Mouse (Mus musculus): ENCODE data around the gene Gnb3. TPM values are rescaled to one million over a fixed set of nuclear protein-coding genes. Genes with fewer than 3 reads are reported as not detected.

The Gnb3 gene
- polyA plus RNA-seq, 1 experiment: 4.0 TPM

DNA sequence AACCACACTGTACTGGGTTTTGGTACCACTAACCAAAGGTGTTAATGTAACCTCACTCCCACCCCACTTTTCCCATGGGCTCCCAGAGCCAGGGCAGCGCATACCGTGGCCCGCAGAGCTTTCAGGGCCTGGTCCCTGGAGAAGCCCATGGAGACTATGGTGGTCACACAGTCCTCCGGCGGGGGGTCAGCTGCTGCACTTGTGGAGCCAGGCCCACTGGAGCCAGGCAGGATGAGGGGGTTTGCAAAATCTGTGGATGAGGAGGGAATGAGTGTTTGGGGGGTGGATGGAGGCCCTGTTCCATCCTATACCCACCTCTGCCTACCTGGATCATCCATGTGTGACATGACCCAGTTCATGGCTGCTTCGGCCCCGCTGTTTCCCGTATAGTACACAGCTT lies 22.5 kb downstream of the Gnb3 start:
- no peak for DNase-seq
- peaks cover 13% of the 10 kb centered on the region for H3K4me1 ChIP-seq (replicated peaks; ENCODE audit: control insufficient read depth, insufficient read depth, low read length)
- 97% methylated on average over 8 of the region's 8 CpGs for WGBS
- H3K27me3 ChIP-seq (ENCODE audit: control insufficient read depth, insufficient read depth, low read length): no peaks in the 10 kb centered on the region
- H3K27ac ChIP-seq (ENCODE audit: control insufficient read depth, insufficient read depth, low read length): no peak overlapping the region
- no peak overlapping the region for H3K4me3 ChIP-seq (ENCODE audit: control insufficient read depth, insufficient read depth, low read length)
- TF ChIP-seq POLR2A (IDR thresholded peaks at IDR 0.05; ENCODE audit: control insufficient read depth, extremely low read depth, insufficient read depth, low read length, poor library complexity): no peak
- TF ChIP-seq CTCF (IDR thresholded peaks at IDR 0.05; ENCODE audit: borderline replicate concordance, control insufficient read depth, extremely low read depth, insufficient read depth, low read length, poor library complexity): no peak
- H3K36me3 ChIP-seq (ENCODE audit: control insufficient read depth, insufficient read depth, low read length): peaks cover 40% of the 10 kb centered on the region

DNA sequence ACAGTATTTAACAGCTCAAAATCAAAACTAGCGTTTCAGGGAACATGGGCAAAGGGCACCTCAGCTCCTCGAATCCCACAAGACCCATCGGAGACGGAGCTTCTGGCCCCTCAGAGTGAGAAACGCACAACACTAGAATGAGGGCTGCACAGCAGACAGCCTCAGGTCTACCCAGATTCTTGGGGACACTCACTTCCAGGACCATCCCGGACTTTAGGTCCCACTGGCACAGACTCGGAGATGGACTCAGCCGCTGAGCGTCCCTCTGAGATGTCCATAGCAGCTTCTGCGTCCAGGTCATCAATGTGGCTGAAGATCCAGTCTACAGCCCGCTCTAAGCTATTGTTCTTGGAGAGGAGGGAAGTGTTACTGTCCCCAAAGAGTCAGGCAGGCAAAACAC lies 22.9 kb downstream of the Gnb3 start:
- no peak for TF ChIP-seq POLR2A (IDR thresholded peaks at IDR 0.05; ENCODE audit: control insufficient read depth, extremely low read depth, insufficient read depth, low read length, poor library complexity)
- no peak for TF ChIP-seq CTCF (IDR thresholded peaks at IDR 0.05; ENCODE audit: borderline replicate concordance, control insufficient read depth, extremely low read depth, insufficient read depth, low read length, poor library complexity)
- Histone ChIP-seq H3K4me1 (replicated peaks; ENCODE audit: control insufficient read depth, insufficient read depth, low read length) (peaks cover 15% of the 10 kb centered on the region), H3K27ac (ENCODE audit: control insufficient read depth, insufficient read depth, low read length) (no peak overlapping the region), H3K4me3 (ENCODE audit: control insufficient read depth, insufficient read depth, low read length) (no peak overlapping the region), H3K27me3 (ENCODE audit: control insufficient read depth, insufficient read depth, low read length) (no peaks in the 10 kb centered on the region), H3K36me3 (ENCODE audit: control insufficient read depth, insufficient read depth, low read length) (peaks cover 36% of the 10 kb centered on the region)
- 96% methylated on average over 11 of the region's 11 CpGs for WGBS
- DNase-seq: no peak

DNA sequence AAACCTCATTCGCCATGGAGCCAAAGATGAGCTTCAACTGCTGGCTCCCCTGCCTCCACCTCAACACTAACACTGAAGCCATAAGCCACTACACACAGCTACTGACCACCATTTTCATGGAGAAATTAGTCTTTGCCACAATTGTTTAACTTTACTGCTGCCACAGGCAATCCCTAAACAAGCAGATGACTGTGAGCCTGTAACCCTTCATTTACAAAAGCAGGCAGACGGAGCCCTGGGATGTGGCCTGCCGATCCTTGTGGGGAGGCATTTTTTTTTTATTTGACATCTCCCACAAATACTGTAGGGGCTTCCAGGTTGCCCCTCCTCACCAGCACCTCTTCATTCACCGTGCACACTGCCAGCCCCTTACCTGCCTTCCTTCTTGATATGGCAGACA lies 23.5 kb downstream of the Gnb3 start:
- Histone ChIP-seq H3K4me1 (replicated peaks; ENCODE audit: control insufficient read depth, insufficient read depth, low read length) (peaks cover 15% of the 10 kb centered on the region), H3K27ac (ENCODE audit: control insufficient read depth, insufficient read depth, low read length) (no peak overlapping the region), H3K27me3 (ENCODE audit: control insufficient read depth, insufficient read depth, low read length) (no peaks in the 10 kb centered on the region), H3K36me3 (ENCODE audit: control insufficient read depth, insufficient read depth, low read length) (peaks cover 31% of the 10 kb centered on the region), H3K4me3 (ENCODE audit: control insufficient read depth, insufficient read depth, low read length) (no peak overlapping the region)
- no peak for DNase-seq
- TF ChIP-seq POLR2A (IDR thresholded peaks at IDR 0.05; ENCODE audit: control insufficient read depth, extremely low read depth, insufficient read depth, low read length, poor library complexity) (no peak), CTCF (IDR thresholded peaks at IDR 0.05; ENCODE audit: borderline replicate concordance, control insufficient read depth, extremely low read depth, insufficient read depth, low read length, poor library complexity) (no peak)
- WGBS: 95% methylated on average over 4 of the region's 4 CpGs

DNA sequence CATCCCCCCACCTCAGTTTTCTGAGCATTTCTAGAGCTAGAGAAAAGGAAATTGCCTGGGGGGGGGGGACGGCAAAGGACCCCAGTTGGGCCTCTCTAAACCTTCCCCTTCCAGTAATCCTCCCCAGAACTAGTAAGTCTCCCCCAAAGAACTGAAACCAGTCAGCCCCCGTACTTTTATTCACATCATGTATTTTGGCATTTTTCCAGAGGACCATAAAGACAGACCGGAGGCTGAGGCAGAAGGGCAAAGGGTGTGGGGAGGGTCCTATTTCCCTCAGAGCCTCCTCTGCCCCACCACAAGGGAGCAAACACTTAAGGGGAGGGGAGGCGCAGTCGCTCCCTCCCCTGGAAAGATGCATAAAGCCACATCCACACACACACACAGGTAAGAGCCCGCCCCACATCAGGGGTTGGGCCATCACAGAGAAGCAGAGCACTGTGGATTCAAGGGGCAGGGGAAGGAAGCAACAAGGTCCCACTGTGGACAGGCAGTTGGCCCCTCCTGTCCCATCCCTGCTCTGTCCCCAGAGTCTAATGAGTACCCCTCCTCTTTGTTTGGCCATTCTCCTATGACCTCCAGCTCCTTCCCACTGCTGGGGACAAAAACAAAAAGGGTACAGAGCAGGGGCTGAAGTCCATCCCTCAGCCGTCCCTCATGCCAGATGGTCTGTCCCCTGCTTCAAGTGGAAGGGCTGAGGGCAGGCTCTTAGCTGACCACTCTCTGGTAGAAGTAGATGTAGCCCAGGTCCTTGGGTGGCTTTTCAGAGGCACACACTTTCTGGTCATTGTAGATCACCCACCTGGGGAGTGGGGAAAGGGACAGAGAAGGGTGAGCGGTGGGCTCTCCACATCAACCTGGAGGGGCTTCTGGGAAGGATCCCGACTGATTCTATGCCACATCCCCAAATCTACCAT lies 25.0 kb downstream of the Gnb3 start:
- DNase-seq: no peak
- Histone ChIP-seq H3K27ac (ENCODE audit: control insufficient read depth, insufficient read depth, low read length) (no peak overlapping the region), H3K36me3 (ENCODE audit: control insufficient read depth, insufficient read depth, low read length) (peaks cover 19% of the 10 kb centered on the region), H3K4me1 (replicated peaks; ENCODE audit: control insufficient read depth, insufficient read depth, low read length) (peaks cover 15% of the 10 kb centered on the region), H3K4me3 (ENCODE audit: control insufficient read depth, insufficient read depth, low read length) (no peak overlapping the region), H3K27me3 (ENCODE audit: control insufficient read depth, insufficient read depth, low read length) (no peaks in the 10 kb centered on the region)
- WGBS: 93% methylated on average over 9 of the region's 9 CpGs
- no peak for TF ChIP-seq POLR2A (IDR thresholded peaks at IDR 0.05; ENCODE audit: control insufficient read depth, extremely low read depth, insufficient read depth, low read length, poor library complexity)
- no peak for TF ChIP-seq CTCF (IDR thresholded peaks at IDR 0.05; ENCODE audit: borderline replicate concordance, control insufficient read depth, extremely low read depth, insufficient read depth, low read length, poor library complexity)

DNA sequence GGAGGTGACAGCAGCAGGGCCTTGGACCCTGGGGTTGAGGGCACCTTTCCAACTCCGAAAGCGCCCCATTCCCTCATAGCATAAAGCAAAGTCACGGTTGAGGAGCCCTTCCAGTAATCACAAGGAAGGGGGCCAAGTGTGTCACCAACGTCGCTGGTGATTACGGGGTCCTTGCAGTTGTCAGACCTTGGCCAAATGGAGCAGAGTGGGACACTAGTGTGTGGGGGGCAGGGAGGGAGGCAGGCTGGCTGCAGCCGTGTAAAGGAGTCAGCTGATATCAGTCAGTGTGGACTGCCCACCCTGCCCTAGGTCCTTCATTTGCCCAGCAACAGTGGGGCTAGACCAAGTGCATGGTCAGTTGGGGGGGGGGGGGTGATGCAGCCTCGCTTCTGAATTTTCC lies 25.6 kb downstream of the Gnb3 start:
- Histone ChIP-seq H3K4me1 (replicated peaks; ENCODE audit: control insufficient read depth, insufficient read depth, low read length) (peaks cover 20% of the 10 kb centered on the region), H3K4me3 (ENCODE audit: control insufficient read depth, insufficient read depth, low read length) (peak overlapping the region; percentile 60; the same call in 1 of the 2 replicates), H3K36me3 (ENCODE audit: control insufficient read depth, insufficient read depth, low read length) (peaks cover 12% of the 10 kb centered on the region; the same call in 1 of the 2 replicates), H3K27me3 (ENCODE audit: control insufficient read depth, insufficient read depth, low read length) (no peaks in the 10 kb centered on the region), H3K27ac (ENCODE audit: control insufficient read depth, insufficient read depth, low read length) (no peak overlapping the region)
- no peak for DNase-seq
- 73% methylated on average over 8 of the region's 8 CpGs for WGBS
- TF ChIP-seq POLR2A (IDR thresholded peaks at IDR 0.05; ENCODE audit: control insufficient read depth, extremely low read depth, insufficient read depth, low read length, poor library complexity) (no peak), CTCF (IDR thresholded peaks at IDR 0.05; ENCODE audit: borderline replicate concordance, control insufficient read depth, extremely low read depth, insufficient read depth, low read length, poor library complexity) (no peak)

DNA sequence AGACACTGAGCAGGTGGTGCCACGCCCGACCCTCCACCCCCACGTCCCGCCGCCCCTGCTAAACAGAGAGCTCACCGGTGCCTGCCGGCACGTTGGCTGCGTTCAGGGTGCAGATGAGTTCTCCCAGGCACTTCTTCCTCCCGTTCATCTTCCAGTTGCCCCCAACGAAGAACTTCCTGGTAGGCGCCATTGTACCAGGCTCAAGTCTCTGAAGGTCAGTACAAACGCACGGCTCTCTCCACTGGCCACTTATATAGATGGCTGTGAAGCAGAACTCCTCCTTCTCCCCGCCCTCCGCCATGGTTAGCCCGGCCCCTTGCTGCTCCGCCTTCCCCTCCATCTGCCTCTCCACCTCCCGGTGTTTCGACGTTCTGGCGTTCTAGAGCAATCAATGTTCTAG lies 26.1 kb downstream of the Gnb3 start, which contains the start of gene Tpi1:
TSS of gene Tpi1 (minus strand) at position 364 of the 400 bp plus-strand sequence.
- Histone ChIP-seq H3K27me3 (ENCODE audit: control insufficient read depth, insufficient read depth, low read length) (no peaks in the 10 kb centered on the region), H3K4me1 (replicated peaks; ENCODE audit: control insufficient read depth, insufficient read depth, low read length) (peaks cover 24% of the 10 kb centered on the region), H3K4me3 (ENCODE audit: control insufficient read depth, insufficient read depth, low read length) (peak within 1 kb of the TSS; percentile 60), H3K36me3 (ENCODE audit: control insufficient read depth, insufficient read depth, low read length) (peaks cover 9% of the 10 kb centered on the region; the same call in 1 of the 2 replicates), H3K27ac (ENCODE audit: control insufficient read depth, insufficient read depth, low read length) (no peak within 1 kb of the TSS)
- TF ChIP-seq CTCF (IDR thresholded peaks at IDR 0.05; ENCODE audit: borderline replicate concordance, control insufficient read depth, extremely low read depth, insufficient read depth, low read length, poor library complexity) (no peak), POLR2A (IDR thresholded peaks at IDR 0.05; ENCODE audit: control insufficient read depth, extremely low read depth, insufficient read depth, low read length, poor library complexity) (0 out of 2 replicates have a peak, but pooled peaks have one; percentile 26)
- DNase-seq: peak; percentile 80
- under 1% methylated on average over 22 of the region's 22 CpGs for WGBS
